Mouse (Mus musculus): ENCODE data around the gene Gbp3. TPM values are rescaled to one million over a fixed set of nuclear protein-coding genes. Genes with fewer than 3 reads are reported as not detected.

The Gbp3 gene
- polyA plus RNA-seq, 1 experiment = 0.26 TPM

GRCm38 (mm10) chr3:142620956-142621562 is 61.2 kb downstream of the Gbp3 start:
- TF ChIP-seq GATA1 (IDR thresholded peaks at IDR 0.05; ENCODE audit: borderline replicate concordance, low read length) (no peak), FLI1 (IDR thresholded peaks at IDR 0.05; ENCODE audit: low read length) (no peak)
- peak overlapping the region; percentile 90 for H3K4me3 ChIP-seq (replicated peaks)
- peaks cover 23% of the 10 kb centered on the region for H3K4me1 ChIP-seq
- no peaks in the 10 kb centered on the region for H3K27me3 ChIP-seq (replicated peaks)
- H3K9me3 ChIP-seq = no peaks in the 10 kb centered on the region
- H3K36me3 ChIP-seq (replicated peaks; ENCODE audit: low read length) = no peaks in the 10 kb centered on the region

Other genes starting within 250 kb of the Gbp3 start
- 44.2 and 57.1 TPM in 2 replicates for gene Pdlim5, start 164.3 kb upstream of the Gbp3 start, polyA plus RNA-seq (2012; ENCODE audit: insufficient read depth, low replicate concordance)
- 0.45 TPM in 1 of 2 replicates, not detected in the other for gene Gbp5, start 66.0 kb upstream of the Gbp3 start, polyA plus RNA-seq (2012; ENCODE audit: insufficient read depth, low replicate concordance)
- gene Gbp7, start 29.7 kb upstream of the Gbp3 start, polyA plus RNA-seq (2012; ENCODE audit: insufficient read depth, low replicate concordance) = 0.82 TPM in 1 of 2 replicates, not detected in the other
- gene Gbp2b, start 34.8 kb downstream of the Gbp3 start, polyA plus RNA-seq (2012; ENCODE audit: insufficient read depth, low replicate concordance) = not detected in 2 replicates
- 0.55 TPM in 1 of 2 replicates, not detected in the other for gene Gbp2, start 60.6 kb downstream of the Gbp3 start, polyA plus RNA-seq (2012; ENCODE audit: insufficient read depth, low replicate concordance)
- gene Kyat3, start 141.0 kb downstream of the Gbp3 start, polyA plus RNA-seq (2012; ENCODE audit: insufficient read depth, low replicate concordance) = 1.00 and 1.2 TPM in 2 replicates
- 3.3 TPM in 1 of 2 replicates, not detected in the other for gene Gtf2b, start 205.0 kb downstream of the Gbp3 start, polyA plus RNA-seq (2012; ENCODE audit: insufficient read depth, low replicate concordance)

Measured in megakaryocyte, embryonic 14.5 days (primary cell).